Mouse (Mus musculus) urinary bladder, postnatal 4 days (tissue): ENCODE data around the gene Tmprss13.

Experiments
- DNase-seq, 2 experiments: peaks; one replicate each; pipeline ENCODE4 v3.0.0; 2021 to 2022; ENCODE audit warnings: low spot score in 2 of 2

The Tmprss13 gene

GRCm38 (mm10) chr9:45329577-45329976, 10.7 kb downstream of the Tmprss13 start:
- DNase-seq, result no peak

- no peak for DNase-seq
Measured at GRCm38 (mm10) chr9:45337406-45337805, 18.5 kb downstream of the Tmprss13 start.

GRCm38 (mm10) chr9:45343066-45343465, 24.2 kb downstream of the Tmprss13 start:
- no peak for DNase-seq

- no peak for DNase-seq
Measured at GRCm38 (mm10) chr9:45345516-45345915, 26.6 kb downstream of the Tmprss13 start.

DNA sequence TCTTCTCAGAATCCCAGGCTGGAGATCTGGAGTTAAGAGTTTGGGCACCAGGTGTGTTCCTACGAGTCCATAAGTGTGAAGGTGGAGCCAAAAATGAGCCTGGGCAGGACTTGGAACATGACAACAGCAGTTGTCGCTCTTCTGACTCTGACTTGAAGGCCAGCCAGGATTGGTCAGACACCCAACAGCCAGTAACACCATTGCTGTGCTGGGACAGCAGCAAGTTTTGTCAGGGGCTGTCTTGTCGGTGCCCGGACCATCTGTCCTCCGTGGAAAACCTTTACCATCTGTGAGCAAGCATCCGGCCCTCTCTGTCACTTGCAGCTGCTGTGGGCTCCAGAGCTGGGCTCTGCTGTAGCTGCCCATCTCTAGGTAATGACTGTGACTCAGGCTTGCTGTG, 27.4 kb downstream of the Tmprss13 start:
- no peak for DNase-seq

DNA sequence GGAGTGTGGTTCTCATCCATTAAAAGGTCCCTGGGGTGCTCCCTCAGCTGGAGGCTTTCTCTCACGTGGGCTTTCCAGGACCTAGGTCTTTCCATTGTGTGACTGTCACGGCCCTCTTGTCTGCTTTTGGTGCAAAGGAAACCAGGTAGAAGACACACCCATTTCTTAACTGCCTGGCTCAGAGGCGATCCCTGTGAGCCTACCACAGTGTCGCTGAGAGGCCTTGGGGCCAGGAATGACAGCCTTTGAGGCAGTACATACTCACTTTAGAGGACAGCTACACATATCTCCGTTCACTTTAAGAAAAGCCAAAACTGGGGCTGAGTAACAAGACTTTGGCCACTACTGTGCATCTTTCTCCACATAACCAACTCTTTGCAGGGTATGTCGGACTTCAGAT, 29.7 kb downstream of the Tmprss13 start:
- DNase-seq, result no peak

- DNase-seq, result no peak
Measured at GRCm38 (mm10) chr9:45349181-45349580, 30.3 kb downstream of the Tmprss13 start.

DNA sequence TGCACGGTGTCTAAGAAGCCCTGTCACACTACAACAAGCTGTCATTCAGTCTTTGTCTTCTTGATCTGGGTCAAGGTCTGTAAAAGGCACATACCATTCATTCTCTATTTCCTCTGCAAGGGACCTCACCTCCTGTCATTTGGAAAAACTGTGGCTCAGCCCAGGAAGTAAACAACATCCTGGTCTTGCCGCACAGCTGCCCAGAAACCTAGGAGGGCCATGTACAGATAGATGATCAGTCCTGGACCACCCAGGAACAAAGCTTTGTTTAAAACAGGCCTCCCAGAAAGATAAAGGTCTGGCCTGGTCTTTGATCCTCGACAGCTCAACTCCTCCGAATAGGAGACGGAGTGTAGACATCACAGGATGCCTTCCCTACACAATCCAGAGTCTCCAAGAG, 31.0 kb downstream of the Tmprss13 start:
- no peak for DNase-seq

- DNase-seq, result no peak
Measured at GRCm38 (mm10) chr9:45355192-45355591, 36.3 kb downstream of the Tmprss13 start.

DNA sequence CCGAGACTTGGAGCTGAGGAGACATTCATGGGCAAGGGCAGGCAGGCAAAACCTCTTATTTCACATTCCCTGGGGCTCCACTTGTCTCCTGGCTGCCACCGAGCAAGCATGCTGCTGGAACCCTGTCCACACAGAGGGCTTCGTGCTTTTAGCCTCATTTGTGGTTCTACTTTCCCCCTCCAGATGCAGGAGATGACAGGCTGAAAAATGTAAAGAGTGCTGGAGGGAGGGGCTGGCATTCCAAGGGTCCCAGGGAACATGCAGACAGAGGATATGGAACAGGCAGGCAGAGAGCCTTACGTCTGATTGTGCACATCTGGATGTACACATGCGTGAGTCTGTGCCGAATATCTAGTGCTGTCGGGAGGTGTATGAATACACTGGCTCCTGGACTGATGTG, 39.5 kb downstream of the Tmprss13 start:
- no peak for DNase-seq

DNA sequence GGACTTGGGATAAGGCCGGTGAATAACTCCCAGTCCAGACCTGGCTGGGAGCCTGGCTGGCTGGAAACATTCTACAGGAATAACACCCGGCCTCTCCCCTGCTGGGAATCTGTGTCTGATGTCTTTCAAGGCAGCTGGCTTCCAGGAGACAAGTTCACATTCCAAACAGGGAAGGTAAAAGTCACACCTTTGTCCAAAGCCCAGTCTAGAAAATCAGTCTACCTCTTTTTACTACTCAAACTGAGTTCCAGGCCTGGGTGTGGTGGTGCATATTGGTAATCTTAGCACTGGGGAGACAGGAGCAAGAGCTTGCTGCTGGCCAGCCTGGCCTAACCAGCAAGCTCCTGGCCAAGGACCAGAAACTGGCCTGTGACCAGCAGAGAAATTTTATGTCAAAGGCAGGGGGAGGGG, 43.2 kb downstream of the Tmprss13 start:
- no peak for DNase-seq

GRCm38 (mm10) chr9:45363639-45364214, 44.8 kb downstream of the Tmprss13 start:
- DNase-seq, result no peak

DNA sequence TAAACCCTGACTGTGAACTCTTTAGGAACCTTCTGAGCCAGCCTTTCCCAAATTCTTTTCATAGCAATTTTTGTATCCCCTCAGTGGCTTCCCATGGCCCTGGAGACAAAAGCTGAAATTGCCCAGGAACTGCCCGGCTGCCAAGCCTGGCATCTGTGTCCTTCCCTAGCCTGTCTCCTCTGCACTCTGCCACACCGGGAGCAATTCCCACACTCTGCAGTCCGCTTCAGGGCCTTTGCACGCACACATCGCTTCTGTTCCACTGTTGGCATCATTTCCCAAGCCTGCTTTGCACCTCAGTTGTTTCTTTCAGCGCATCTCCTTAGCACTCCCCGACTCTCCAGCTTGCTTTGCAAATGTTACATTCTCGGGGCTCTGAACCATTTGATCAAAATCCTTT, 48.8 kb downstream of the Tmprss13 start:
- no peak for DNase-seq

- no peak for DNase-seq
Measured at GRCm38 (mm10) chr9:45368341-45368901, 49.5 kb downstream of the Tmprss13 start.

- peak; percentile 53 to 65 for DNase-seq
Measured at GRCm38 (mm10) chr9:45370117-45370561, 51.2 kb downstream of the Tmprss13 start, which contains the start of gene Fxyd6. Gene Fxyd6 (plus strand): TSS chr9:45370185.

DNA sequence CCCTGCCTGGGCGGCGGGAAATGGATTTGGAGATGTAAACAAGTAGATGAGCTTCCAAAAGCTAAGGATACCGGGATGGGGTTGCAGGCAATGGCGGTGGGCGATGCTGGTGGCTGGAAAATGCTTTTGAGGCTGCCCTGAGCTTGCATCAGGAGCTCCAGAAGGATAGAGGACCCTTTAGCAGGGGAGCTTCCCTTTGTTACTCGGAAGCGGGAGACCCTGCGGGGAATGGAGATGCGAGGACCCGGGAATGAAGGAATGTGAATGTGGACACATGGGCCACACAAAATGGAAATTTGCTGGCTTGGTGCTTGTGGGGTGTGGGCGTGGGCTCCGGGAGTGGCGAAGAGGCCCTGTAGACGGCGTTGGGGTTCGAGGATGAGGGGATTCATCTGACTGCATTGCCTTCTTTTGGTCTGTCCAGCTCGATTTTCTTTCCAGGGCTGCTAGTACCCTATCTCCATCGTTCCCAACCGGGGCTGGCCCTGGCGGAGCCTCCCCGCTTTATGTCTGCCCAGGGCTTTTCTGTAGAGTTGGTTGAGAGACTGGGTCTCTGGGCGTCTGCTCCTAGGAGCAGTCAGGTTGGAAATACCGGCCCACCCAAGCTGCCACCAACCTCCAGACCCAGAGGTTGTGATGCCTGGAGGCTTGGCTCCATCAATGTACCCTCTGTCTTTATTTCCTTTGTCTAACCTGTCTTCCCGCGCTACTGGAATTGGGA, 51.9 kb downstream of the Tmprss13 start:
- no peak for DNase-seq

- no peak for DNase-seq
Measured at GRCm38 (mm10) chr9:45371337-45371707, 52.4 kb downstream of the Tmprss13 start.

DNA sequence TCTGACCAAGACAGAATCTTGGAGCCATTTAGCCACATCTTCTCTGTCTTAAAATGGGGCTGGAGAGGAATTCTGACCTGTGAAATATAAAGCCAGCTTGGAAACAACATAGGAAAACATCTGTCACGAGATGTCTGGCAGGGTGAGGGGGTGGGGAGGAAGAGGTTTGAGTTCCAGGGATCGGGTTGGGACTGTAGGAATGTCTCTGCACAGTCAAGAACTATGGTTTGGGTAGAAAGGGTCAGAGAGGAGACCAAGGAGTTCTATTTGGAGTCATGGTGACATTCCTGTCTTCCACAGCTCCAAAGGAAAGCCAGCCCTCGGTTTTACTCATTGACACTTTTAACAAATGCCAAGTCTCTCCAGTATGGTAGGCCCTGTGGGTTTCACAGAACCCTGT, 55.0 kb downstream of the Tmprss13 start:
- no peak for DNase-seq

DNA sequence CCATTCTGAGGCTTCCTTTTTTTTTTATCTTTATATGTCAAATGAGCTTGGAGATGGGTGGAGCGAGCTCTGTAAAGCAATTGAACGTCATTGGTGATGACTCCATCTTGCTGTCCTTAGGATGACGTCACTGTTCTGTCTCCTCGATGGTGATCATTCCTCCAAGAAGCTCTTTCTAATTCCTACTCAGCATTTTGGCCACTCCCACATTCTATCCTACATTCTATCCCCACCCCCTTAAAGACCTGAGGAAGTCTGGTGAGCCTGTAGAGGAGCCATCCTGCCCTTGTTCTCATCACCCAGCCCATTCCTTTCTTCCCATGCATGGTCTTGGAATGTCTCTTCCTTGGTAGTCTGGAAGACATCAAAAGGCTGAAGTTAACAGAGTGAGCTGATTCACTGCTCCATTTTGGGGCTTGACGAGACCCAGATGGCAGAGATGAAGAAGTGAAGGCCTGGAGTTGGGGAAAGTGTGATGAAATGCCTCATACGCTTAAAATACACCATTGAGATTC, 56.1 kb downstream of the Tmprss13 start:
- no peak for DNase-seq

GRCm38 (mm10) chr9:45376427-45376826, 57.5 kb downstream of the Tmprss13 start:
- DNase-seq, result no peak

GRCm38 (mm10) chr9:45376883-45377282, 58.0 kb downstream of the Tmprss13 start:
- no peak for DNase-seq

GRCm38 (mm10) chr9:45380411-45381251, 61.7 kb downstream of the Tmprss13 start:
- DNase-seq, result no peak
